Mouse (Mus musculus): ENCODE results near the gene P4ha1. TPM values are rescaled to one million over a fixed set of nuclear protein-coding genes. Genes with fewer than 3 reads are reported as not detected.
A peak's percentile ranks its signal among the peaks of the same experiment; 100 is the strongest.
"Not testable (repeated sequence)": the region's sequence is repeated elsewhere in the genome, so short reads cannot be mapped to it uniquely, and the experiment has no call there.

The P4ha1 gene
- polyA plus RNA-seq, 1 experiment, result 10.7 TPM

DNA sequence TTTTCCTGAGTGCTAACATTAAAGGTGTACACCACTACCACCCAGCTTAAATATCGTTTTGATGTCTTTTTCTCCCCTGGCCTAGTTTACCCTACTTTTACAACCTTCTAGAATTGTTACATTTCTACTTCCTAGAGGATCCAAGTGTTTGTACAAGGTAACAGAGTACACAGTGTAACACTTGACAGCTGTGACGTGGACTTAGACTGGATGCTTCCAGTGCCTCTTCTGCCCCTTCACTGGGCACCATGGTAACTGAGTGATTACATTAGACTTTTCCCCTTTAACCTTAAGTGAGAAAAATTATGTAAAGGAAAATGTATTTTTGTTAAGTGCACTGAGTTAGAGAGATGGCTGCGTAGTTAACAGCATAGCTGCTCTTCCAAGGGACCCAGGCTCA lies 41.5 kb downstream of the P4ha1 start:
- no peaks in the 10 kb centered on the region for H3K27me3 ChIP-seq (replicated peaks)

DNA sequence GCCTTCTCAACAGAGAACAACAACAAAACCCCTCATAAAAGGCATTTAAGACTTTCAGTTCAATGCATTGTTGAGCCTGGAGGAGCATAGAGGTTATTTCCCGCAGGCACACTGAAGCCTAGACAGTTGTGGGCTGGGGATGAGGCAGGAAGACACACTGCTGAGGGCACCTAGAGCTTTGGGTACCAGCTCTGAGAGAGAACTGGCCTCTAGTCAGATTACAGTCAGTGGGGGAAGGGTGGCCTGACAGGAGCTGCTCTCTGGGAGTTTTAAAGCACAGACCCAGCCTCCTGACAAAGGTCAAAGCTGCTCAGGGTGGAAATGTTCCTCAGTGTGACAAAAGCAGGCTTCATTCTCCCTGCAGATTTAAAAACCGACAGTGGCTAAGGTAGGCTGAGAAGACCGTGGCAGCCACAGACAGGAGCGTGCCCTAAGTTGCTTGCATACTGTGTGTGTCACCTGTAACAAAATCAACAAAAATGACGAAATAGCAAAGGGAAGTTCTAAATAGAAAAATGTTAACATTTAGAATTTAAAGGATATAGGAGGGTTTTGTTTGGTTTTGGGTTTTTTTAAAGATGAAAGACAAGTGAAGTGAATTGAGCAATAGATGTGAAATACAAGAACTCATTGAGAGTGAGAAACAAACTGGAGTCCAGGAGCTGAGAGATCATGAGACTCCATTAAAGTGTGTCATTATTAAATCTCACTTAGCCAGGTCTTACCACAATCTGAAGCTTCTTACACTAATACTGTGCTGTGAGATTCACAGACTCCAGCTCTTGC lies 42.9 kb downstream of the P4ha1 start:
- TF ChIP-seq FLI1 (IDR thresholded peaks at IDR 0.05; ENCODE audit: low read length) (no peak), GATA1 (IDR thresholded peaks at IDR 0.05; ENCODE audit: borderline replicate concordance, low read length) (no peak)
- H3K4me3 ChIP-seq (replicated peaks), result no peak overlapping the region
- peaks cover 100% of the 10 kb centered on the region for H3K36me3 ChIP-seq (replicated peaks; ENCODE audit: low read length)
- no peaks in the 10 kb centered on the region for H3K27me3 ChIP-seq (replicated peaks)
- no peaks in the 10 kb centered on the region for H3K9me3 ChIP-seq
- H3K4me1 ChIP-seq, result peaks cover 18% of the 10 kb centered on the region

More for the DNA sequence above, 41.5 kb downstream of the P4ha1 start:
- H3K9me3 ChIP-seq, result no peaks in the 10 kb centered on the region
- H3K4me3 ChIP-seq (replicated peaks), result no peak overlapping the region
- peaks cover 18% of the 10 kb centered on the region for H3K4me1 ChIP-seq
- no peak for TF ChIP-seq GATA1 (IDR thresholded peaks at IDR 0.05; ENCODE audit: borderline replicate concordance, low read length)
- no peak for TF ChIP-seq FLI1 (IDR thresholded peaks at IDR 0.05; ENCODE audit: low read length)
- H3K36me3 ChIP-seq (replicated peaks; ENCODE audit: low read length), result peaks cover 100% of the 10 kb centered on the region

DNA sequence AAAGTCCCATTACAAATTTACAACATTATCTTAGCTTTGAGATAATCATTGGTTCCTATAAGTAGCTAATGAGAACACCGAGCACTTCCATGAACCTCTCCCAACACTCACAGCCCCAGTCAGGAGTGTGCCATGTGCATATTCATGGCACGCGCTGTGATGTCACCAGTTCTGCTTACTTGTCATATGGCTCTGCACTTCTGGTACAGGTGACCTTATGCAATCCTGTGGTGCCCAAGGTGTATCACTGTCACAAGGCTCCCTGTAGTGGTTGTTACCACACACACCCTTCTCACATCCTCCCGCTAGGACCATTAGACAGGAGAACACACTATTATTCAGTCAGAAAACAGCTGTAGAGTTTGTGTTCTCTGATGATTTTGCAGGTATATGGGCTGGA lies 43.6 kb downstream of the P4ha1 start:
- Histone ChIP-seq H3K4me3 (replicated peaks) (no peak overlapping the region), H3K27me3 (replicated peaks) (no peaks in the 10 kb centered on the region), H3K36me3 (replicated peaks; ENCODE audit: low read length) (peaks cover 100% of the 10 kb centered on the region), H3K9me3 (no peaks in the 10 kb centered on the region), H3K4me1 (peaks cover 18% of the 10 kb centered on the region)
- no peak for TF ChIP-seq FLI1 (IDR thresholded peaks at IDR 0.05; ENCODE audit: low read length)
- TF ChIP-seq GATA1 (IDR thresholded peaks at IDR 0.05; ENCODE audit: borderline replicate concordance, low read length), result no peak

DNA sequence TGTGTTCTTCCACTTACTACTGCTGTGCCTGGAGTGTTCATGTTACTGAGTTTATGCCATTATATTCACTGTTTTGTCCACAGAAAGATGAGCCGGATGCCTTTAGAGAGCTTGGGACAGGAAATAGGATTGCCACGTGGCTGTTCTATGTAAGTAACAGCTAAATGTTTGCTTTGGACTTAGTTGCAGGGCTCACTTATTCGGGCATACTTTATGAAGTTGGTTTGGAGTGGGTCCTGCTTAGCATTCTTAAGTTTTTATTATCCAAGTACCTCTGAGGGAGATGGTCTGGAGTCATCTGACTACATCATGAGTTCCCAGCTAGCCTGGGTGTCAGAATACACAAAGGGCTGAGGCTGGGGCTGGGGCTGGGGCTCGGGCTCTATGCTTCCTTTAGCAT lies 44.1 kb downstream of the P4ha1 start:
- Histone ChIP-seq H3K36me3 (replicated peaks; ENCODE audit: low read length) (peaks cover 100% of the 10 kb centered on the region), H3K9me3 (no peaks in the 10 kb centered on the region), H3K27me3 (replicated peaks) (no peaks in the 10 kb centered on the region), H3K4me1 (peaks cover 18% of the 10 kb centered on the region), H3K4me3 (replicated peaks) (no peak overlapping the region)
- no peak for TF ChIP-seq GATA1 (IDR thresholded peaks at IDR 0.05; ENCODE audit: borderline replicate concordance, low read length)
- no peak for TF ChIP-seq FLI1 (IDR thresholded peaks at IDR 0.05; ENCODE audit: low read length)

DNA sequence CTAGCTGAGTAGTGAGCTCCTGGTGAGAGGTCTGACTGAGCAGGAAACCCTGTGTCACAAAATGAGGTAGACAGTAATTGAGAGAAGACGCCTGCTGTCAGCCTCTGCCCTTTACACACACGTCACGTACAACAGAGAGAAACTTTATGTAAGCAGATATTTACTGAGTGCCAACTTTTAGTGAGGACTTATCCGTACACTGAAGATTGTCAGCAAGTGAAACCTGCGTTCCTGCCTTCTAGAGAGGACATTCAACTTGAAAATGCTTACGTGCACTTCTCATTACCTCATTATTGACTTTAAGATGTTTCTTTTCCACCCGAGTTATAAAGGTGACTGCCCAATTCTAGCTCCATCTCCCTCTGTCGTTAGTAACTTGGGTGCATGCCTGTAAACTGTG lies 45.6 kb downstream of the P4ha1 start:
- TF ChIP-seq FLI1 (IDR thresholded peaks at IDR 0.05; ENCODE audit: low read length) (no peak), GATA1 (IDR thresholded peaks at IDR 0.05; ENCODE audit: borderline replicate concordance, low read length) (no peak)
- peaks cover 100% of the 10 kb centered on the region for H3K36me3 ChIP-seq (replicated peaks; ENCODE audit: low read length)
- no peaks in the 10 kb centered on the region for H3K9me3 ChIP-seq
- H3K4me1 ChIP-seq, result peaks cover 10% of the 10 kb centered on the region
- no peak overlapping the region for H3K4me3 ChIP-seq (replicated peaks)
- no peaks in the 10 kb centered on the region for H3K27me3 ChIP-seq (replicated peaks)

DNA sequence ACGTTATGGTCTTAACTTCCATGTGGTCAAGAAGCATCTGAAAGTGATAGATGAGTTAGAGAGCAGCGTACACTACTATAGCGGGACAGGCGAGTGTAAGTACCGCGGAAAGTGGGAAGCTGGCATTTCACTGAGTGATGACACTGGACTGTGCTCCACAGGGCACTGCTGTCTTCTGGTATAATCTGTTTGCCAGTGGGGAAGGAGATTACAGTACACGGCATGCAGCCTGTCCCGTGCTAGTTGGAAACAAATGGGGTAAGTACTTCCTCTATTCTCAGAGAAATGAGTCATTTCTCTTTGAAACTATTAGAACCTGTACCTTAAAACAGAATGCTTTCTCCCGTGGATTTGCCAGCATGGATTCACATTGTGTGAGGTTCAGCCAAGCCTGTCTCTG lies 46.3 kb downstream of the P4ha1 start:
- H3K4me3 ChIP-seq (replicated peaks), result no peak overlapping the region
- TF ChIP-seq FLI1 (IDR thresholded peaks at IDR 0.05; ENCODE audit: low read length) (no peak), GATA1 (IDR thresholded peaks at IDR 0.05; ENCODE audit: borderline replicate concordance, low read length) (no peak)
- H3K27me3 ChIP-seq (replicated peaks), result no peaks in the 10 kb centered on the region
- peaks cover 100% of the 10 kb centered on the region for H3K36me3 ChIP-seq (replicated peaks; ENCODE audit: low read length)
- no peaks in the 10 kb centered on the region for H3K9me3 ChIP-seq
- H3K4me1 ChIP-seq, result peaks cover 10% of the 10 kb centered on the region

DNA sequence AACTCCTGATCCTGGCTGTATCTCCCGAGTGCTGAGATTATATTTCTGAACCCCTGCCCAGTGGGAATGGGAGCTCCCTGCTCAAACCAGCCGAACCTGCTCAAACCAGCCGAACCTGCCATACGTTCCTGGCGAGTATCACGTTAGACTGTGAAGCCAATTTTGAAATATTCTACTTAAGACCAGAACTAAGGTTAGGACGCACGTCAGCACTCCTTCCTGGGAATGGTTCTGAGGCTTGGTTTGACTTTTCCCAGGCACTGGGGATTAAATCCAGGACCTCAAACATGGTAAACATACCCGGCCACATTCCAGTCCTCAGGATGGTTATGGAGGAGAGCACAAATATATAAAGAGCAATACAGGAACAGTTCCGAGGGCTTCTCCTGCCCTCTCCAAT lies 54.8 kb downstream of the P4ha1 start:
- Histone ChIP-seq H3K9me3 (no peaks in the 10 kb centered on the region), H3K27me3 (replicated peaks) (no peaks in the 10 kb centered on the region), H3K4me1 (peaks cover 42% of the 10 kb centered on the region), H3K4me3 (replicated peaks) (no peak overlapping the region), H3K36me3 (replicated peaks; ENCODE audit: low read length) (peaks cover 49% of the 10 kb centered on the region)
- no peak for TF ChIP-seq GATA1 (IDR thresholded peaks at IDR 0.05; ENCODE audit: borderline replicate concordance, low read length)
- TF ChIP-seq FLI1 (IDR thresholded peaks at IDR 0.05; ENCODE audit: low read length), result no peak

DNA sequence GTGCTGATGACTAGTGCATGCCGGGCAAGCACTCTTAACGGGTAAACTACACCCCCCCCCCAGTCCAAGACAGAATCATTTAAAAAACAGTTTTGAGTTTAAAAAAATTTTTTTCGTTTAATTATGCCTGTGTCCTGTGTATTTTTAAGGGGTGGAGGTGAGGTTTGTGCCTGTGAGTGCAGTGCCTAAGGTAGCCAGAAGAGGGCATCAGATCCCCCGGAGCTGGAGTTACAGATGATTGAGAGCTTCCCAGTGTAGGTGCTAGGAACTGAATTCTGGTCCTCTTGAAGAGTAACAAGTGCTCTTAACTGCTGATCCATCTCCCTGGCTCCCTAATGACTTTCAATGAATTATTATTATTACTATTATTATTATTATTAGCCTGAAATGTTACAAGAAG lies 55.6 kb downstream of the P4ha1 start:
- no peak overlapping the region for H3K4me3 ChIP-seq (replicated peaks)
- no peaks in the 10 kb centered on the region for H3K9me3 ChIP-seq
- peaks cover 42% of the 10 kb centered on the region for H3K4me1 ChIP-seq
- H3K27me3 ChIP-seq (replicated peaks), result no peaks in the 10 kb centered on the region
- H3K36me3 ChIP-seq (replicated peaks; ENCODE audit: low read length), result peaks cover 41% of the 10 kb centered on the region
- TF ChIP-seq GATA1 (IDR thresholded peaks at IDR 0.05; ENCODE audit: borderline replicate concordance, low read length) (no peak), FLI1 (IDR thresholded peaks at IDR 0.05; ENCODE audit: low read length) (no peak)

DNA sequence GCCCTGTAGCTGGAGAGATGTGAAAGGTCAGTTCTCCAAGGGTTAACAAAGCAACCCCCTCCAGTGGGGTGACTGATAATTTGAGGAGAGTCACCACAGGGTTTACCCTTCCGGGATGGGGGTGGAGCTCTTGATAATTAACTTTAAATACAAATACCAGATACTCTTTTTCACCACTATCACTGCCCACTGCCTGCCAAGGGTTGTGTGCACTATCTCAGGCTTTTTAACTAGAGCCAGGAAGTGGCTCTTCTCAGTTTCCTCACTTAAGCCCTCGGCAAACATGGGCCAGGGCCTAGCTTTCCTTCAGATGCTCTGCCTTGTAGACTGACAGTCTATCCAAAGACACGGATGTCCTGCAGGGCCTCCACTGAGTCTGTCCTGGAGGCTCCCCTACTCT lies 56.8 kb downstream of the P4ha1 start:
- TF ChIP-seq FLI1 (IDR thresholded peaks at IDR 0.05; ENCODE audit: low read length) (no peak), GATA1 (IDR thresholded peaks at IDR 0.05; ENCODE audit: borderline replicate concordance, low read length) (no peak)
- Histone ChIP-seq H3K9me3 (no peaks in the 10 kb centered on the region), H3K4me1 (peaks cover 37% of the 10 kb centered on the region), H3K36me3 (replicated peaks; ENCODE audit: low read length) (peaks cover 29% of the 10 kb centered on the region), H3K4me3 (replicated peaks) (peak overlapping the region; percentile 87), H3K27me3 (replicated peaks) (no peaks in the 10 kb centered on the region)

DNA sequence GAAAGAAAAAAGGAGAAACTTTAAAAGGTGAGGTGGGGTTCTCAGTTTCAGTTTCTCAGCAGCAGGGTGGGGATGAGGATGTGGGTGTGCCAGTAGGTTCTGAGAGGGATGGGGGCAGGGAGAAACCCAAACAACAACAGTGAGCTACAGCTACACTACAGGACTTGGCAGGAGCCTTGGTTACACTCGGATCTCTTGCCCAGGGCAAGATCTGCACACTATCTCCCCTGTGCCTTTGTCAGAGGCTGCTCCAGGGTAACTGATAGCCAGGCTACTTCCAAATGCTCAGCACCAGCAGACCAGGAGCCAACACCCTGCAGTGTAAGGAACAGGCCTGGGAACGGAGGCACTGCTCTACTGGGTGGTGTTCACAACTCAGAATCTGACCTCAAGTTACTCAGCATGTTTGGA lies 57.3 kb downstream of the P4ha1 start:
- peak overlapping the region; percentile 87 for H3K4me3 ChIP-seq (replicated peaks)

DNA sequence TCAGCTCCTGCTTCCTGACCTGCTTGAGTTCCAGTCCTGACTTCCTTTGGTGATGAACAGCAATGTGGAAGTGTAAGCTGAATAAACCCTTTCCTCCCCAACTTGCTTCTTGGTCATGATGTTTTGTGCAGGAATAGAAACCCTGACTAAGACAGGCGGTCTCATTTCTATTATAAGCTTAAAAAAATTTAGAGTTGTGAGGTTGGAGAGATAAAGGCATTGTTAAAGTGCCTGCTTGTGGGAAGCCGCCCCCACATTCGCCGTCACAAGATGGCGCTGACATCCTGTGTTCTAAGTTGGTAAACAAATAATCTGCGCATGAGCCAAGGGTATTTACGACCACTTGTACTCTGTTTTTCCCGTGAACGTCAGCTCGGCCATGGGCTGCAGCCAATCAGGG lies 58.5 kb downstream of the P4ha1 start:
- H3K4me3 ChIP-seq (replicated peaks); H3K9me3 ChIP-seq; H3K27me3 ChIP-seq (replicated peaks): not testable (repeated sequence)
- peaks cover 33% of the 10 kb centered on the region for H3K4me1 ChIP-seq
- peaks cover 21% of the 10 kb centered on the region for H3K36me3 ChIP-seq (replicated peaks; ENCODE audit: low read length)

More for the DNA sequence above, 57.3 kb downstream of the P4ha1 start:
- H3K36me3 ChIP-seq (replicated peaks; ENCODE audit: low read length), result peaks cover 25% of the 10 kb centered on the region
- no peaks in the 10 kb centered on the region for H3K9me3 ChIP-seq
- H3K27me3 ChIP-seq (replicated peaks), result no peaks in the 10 kb centered on the region
- no peak for TF ChIP-seq GATA1 (IDR thresholded peaks at IDR 0.05; ENCODE audit: borderline replicate concordance, low read length)
- no peak for TF ChIP-seq FLI1 (IDR thresholded peaks at IDR 0.05; ENCODE audit: low read length)
- peaks cover 37% of the 10 kb centered on the region for H3K4me1 ChIP-seq
